Mouse (Mus musculus): ENCODE measurements around the gene Syngr4.
A peak's percentile ranks its signal among the peaks of the same experiment; 100 is the strongest.
"Not testable (repeated sequence)": the region's sequence is repeated elsewhere in the genome, so short reads cannot be mapped to it uniquely, and the experiment has no call there.

The Syngr4 gene

DNA sequence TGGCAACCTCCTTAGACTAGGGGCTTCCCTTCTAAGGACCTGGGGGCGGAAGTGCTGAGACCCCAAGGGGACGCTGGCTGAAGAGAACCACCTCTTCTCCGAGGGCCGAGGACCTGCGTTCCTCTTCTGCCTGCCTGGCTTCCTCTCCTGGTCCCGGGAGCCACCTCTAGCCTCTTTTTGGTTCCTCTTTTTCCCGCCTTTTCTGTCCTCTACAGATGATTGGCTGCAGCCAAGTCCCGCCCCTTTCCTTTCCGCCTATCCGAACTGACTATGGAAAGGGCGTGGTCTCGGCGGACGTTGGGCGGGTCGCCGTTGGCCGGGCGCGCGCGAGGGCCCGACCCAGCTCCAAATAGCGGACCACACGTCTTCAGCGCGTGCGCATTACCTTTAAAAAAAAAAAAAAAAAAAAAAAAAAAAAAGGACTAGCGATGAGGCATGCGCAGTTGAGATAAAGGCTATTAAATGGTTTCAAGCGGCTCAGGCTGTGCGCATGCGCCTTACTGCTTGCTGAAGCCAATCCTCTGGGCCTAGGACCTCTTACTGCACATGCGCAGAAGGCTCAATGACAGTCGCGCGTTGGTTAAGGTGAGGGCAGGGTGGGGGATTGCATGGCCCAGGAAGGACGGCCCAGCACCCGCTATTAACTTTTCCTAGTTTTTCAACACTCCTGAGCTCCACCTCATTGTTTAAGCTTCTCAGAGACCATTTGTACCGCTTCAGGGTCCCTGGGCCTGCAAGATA is at the start of gene Syngr4, which contains the start of gene Tmem143:
Gene Syngr4 (minus strand): TSS at position 198 of the 741 bp plus-strand sequence.
Gene Tmem143 (plus strand): TSS at position 425 of the 741 bp plus-strand sequence.
- peak; percentile 98 for DNase-seq

DNA sequence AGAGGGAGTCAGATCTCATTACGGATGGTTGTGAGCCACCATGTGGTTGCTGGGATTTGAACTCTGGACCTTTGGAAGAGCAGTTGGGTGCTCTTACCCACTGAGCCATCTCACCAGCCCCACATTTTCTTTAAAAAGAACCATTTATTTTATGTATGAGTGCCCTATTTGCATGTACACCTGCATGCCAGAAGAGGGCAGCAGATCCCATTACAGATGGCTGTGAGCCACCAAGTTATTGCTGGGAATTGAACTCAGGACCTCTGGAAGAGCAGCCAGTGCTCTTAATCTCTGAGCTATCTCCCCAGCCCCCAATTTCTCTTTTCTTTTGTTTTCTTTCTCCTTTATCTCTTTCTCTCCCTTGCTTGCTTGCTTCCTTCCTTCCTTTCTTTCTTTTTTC is 46.8 kb upstream of the Syngr4 start:
- not testable (repeated sequence) for DNase-seq

DNA sequence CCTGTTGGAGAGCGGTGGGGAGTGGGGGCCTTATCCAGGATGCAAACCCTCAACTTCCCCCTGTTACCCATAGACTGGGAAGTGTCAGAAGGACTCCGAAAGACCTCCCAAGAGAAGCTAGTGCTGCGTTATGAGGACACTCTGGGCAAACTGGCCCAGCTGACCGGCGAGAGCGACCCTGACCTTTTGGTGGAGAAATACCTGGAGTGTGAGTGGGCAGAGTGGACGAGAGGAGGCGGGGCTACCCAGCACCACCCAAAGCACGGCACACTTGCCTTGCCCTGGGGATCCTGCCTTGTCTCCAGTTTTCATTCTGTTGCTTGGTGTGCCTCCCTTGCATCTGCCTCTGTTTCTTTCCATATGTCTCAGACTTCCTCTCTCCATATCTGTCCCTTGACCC is 45.5 kb upstream of the Syngr4 start:
- DNase-seq = no peak

GRCm38 (mm10) chr7:45939836-45940235 is 43.3 kb upstream of the Syngr4 start:
- no peak for DNase-seq

- DNase-seq = peak; percentile 64
Measured at GRCm38 (mm10) chr7:45935114-45935513, 38.6 kb upstream of the Syngr4 start.

GRCm38 (mm10) chr7:45933766-45934165 is 37.3 kb upstream of the Syngr4 start:
- DNase-seq = not testable (repeated sequence)

- no peak for DNase-seq
Measured at GRCm38 (mm10) chr7:45929688-45930087, 33.2 kb upstream of the Syngr4 start.

DNA sequence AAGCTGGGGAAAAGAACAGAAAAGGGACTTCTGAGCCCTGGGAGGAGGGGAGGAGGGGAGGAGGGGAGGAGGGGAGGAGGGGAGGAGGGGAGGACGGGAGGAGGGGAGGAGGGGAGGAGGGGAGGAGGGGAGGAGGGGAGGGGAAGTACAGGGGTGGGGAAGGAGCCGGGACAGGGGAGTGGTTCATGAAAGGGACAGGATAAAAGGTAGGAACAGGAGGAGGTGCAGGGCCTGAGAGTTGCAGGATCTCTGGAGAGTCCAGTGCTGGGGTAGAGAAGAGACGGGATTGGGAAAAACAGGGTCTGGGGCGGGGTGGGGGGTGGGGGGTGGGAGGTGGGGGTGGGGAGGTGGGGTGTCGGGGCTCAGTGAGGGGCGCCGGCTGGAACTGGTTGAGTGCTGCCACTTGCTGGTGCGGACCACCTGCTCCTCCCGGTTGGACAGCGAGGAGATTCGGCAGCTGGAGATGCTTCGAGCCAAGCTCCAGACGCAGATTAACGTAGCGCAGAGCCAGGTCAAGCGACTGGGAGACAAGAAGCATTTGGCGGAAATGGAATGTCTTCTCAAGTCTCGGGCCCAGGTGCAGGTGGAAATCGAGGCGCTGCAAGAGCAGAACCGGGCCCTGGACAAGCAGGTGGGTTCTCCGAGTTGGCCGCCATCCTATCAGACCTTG is 32.2 kb upstream of the Syngr4 start:
- DNase-seq = no peak

- peak; percentile 56 for DNase-seq
Measured at GRCm38 (mm10) chr7:45924429-45924816, 27.9 kb upstream of the Syngr4 start.

- peak; percentile 72 for DNase-seq
Measured at GRCm38 (mm10) chr7:45923762-45924428, 27.4 kb upstream of the Syngr4 start, which contains the start of gene Ccdc114. TSS of gene Ccdc114 (plus strand) at chr7:45924072.

- peak; percentile 94 for DNase-seq
Measured at GRCm38 (mm10) chr7:45922928-45923761, 26.6 kb upstream of the Syngr4 start.

DNA sequence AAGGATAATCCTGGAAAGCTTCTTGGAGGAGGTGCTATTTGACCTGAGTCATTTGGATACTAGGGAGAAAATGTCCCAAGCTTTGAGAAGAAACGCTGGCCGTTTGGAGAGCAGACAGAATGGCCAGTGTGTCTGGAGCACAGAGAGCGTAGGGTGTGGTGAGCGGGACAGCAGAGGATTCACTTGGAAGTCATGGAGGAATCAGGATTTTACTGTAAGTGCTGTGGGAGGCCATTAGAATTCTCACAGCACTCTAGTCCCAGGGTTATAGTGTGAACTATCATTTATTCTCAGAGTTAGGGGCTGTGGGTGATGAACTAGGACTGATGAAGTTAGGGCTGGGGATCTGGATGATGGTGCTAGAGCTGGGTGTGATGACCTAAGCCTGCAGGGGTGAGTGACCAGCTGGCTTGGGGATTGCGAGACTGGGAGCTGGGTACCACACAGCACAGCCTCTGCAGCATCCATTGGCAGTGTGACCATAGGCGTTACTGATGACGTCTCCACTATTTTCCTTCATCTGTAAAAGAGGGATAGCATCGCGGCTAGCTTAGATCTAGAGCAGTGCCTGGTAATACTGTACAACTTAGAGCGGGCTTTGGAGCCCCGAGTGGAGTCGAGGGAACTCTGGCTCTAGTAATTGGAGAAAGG is 25.6 kb upstream of the Syngr4 start:
- DNase-seq = no peak

GRCm38 (mm10) chr7:45921242-45921621 is 24.7 kb upstream of the Syngr4 start, which contains the start of gene Emp3:
TSS of gene Emp3 (minus strand) at chr7:45921404.
- DNase-seq = peak; percentile 81

- no peak for DNase-seq
Measured at GRCm38 (mm10) chr7:45920583-45921241, 24.2 kb upstream of the Syngr4 start.

DNA sequence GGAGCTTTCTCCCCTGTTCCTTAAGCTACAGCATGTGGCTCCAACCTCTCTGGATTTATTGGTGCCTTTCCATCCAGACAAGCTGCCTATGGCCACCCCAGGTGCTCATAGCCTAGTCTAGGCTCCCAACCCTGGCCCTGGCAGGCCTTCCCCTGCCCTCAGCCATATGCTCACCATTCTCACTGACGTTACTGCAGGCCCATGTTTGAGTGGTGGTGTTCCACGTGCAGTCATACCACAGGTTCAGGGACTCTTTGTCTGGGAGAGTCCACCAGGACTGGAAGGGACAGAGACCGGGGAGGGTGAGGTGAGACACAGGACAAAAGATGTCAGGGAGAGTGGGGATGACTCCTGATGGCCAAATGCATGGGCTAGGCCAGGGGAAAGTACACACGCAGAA is 23.2 kb upstream of the Syngr4 start:
- no peak for DNase-seq

GRCm38 (mm10) chr7:45919083-45919671 is 22.7 kb upstream of the Syngr4 start:
- DNase-seq = no peak

GRCm38 (mm10) chr7:45917926-45918325 is 21.4 kb upstream of the Syngr4 start:
- DNase-seq = no peak

- DNase-seq = no peak
Measured at GRCm38 (mm10) chr7:45917004-45917704, 20.6 kb upstream of the Syngr4 start.

GRCm38 (mm10) chr7:45916056-45917003 is 19.8 kb upstream of the Syngr4 start:
- DNase-seq = peak; percentile 77

All from liver (tissue).